Mouse (Mus musculus) embryonic facial prominence, embryonic 11.5 days (tissue): ENCODE data around the gene Depdc5. TPM values are rescaled to one million over a fixed set of nuclear protein-coding genes. Genes with fewer than 3 reads are reported as not detected.
"Not testable (repeated sequence)": the region's sequence is repeated elsewhere in the genome, so short reads cannot be mapped to it uniquely, and the experiment has no call there.

Source experiments
- ATAC-seq: fragments of 200-750 bp; cut with Nextera tagmentation; replicated peaks from 2 replicates; pipeline ENCODE4 v1.8.0; 2017; ENCODE audit warnings: low read depth; ENCODE audit not compliant: insufficient number of reproducible peaks, low FRiP score, low TSS enrichment
- DNase-seq: peaks from one replicate; pipeline ENCODE4 v3.0.0-alpha.2; 2015; ENCODE audit warnings: low spot score
- H3K27ac ChIP-seq: fragments of 300-500 bp; sonication (generic); replicated peaks from 2 replicates; pipeline ENCODE4 v1.5.1; 2014; ENCODE audit warnings: mild to moderate bottlenecking, low read depth, low read length, control low read depth
- H3K27me3 ChIP-seq: fragments of 300-500 bp; sonication (generic); 2 replicates; pipeline ENCODE4 v1.6.1; 2014; ENCODE audit warnings: mild to moderate bottlenecking, low read length, moderate library complexity, mixed read lengths; ENCODE audit not compliant: control insufficient read depth, insufficient read depth
- H3K36me3 ChIP-seq: fragments of 300-500 bp; sonication (generic); replicated peaks from 2 replicates; pipeline ENCODE4 v1.6.1; 2014; ENCODE audit warnings: low read depth, mild to moderate bottlenecking, low read length, moderate library complexity, mixed read lengths; ENCODE audit not compliant: control insufficient read depth, insufficient read depth
- H3K4me1 ChIP-seq: fragments of 300-500 bp; sonication (generic); 2 replicates; pipeline ENCODE4 v1.6.1; 2014; ENCODE audit warnings: low read length, mixed read lengths; ENCODE audit not compliant: control insufficient read depth, insufficient read depth
- H3K4me2 ChIP-seq: fragments of 300-500 bp; sonication (generic); 2 replicates; pipeline ENCODE4 v1.6.1; 2014; ENCODE audit warnings: low read depth, mild to moderate bottlenecking, control low read depth, low read length, moderate library complexity
- H3K4me3 ChIP-seq: fragments of 300-500 bp; sonication (generic); 2 replicates; pipeline ENCODE4 v1.5.1; 2014; ENCODE audit warnings: low read depth, low read length, control low read depth
- H3K9ac ChIP-seq: fragments of 300-500 bp; sonication (generic); replicated peaks from 2 replicates; pipeline ENCODE4 v1.6.1; 2014; ENCODE audit warnings: mild to moderate bottlenecking, control low read depth, low read length
- H3K9me3 ChIP-seq: fragments of 300-500 bp; sonication (generic); replicated peaks from 2 replicates; pipeline ENCODE4 v1.6.1; 2016; ENCODE audit warnings: mild to moderate bottlenecking, low read length, inconsistent platforms, mixed read lengths; ENCODE audit not compliant: control insufficient read depth
- WGBS: fragments of 180-500 bp; shearing (Covaris S2); extraction: QIAGEN DNeasy Blood & Tissue Kit; methylation state at CpG from one replicate; pipeline ENCODE4 v1.1.7; 2014; 5-methylcytosine and 5-hydroxymethylcytosine counted together
- polyA plus RNA-seq: library from polyadenylated mRNA; unstranded; fragments of >200 nt; fragmentation: Nextera tagmentation; extraction: Ambion mirVana; gene quantifications from 2 replicates; pipeline ENCODE4 v1.2.1, GENCODE M21; 2014

Depdc5 gene
- polyA plus RNA-seq, 1 experiment from 2014 or later, result 29.3 TPM

GRCm38 (mm10) chr5:33028656-33029055 is 165.2 kb downstream of the Depdc5 start:
- ATAC-seq, result no peak
- 88% methylated on average over 2 of the region's 2 CpGs for WGBS
- peaks cover 7% of the 10 kb centered on the region for H3K36me3 ChIP-seq

GRCm38 (mm10) chr5:33030425-33031175 is 167.1 kb downstream of the Depdc5 start:
- H3K9ac ChIP-seq, result no peak overlapping the region
- H3K4me2 ChIP-seq, result no peak overlapping the region
- 71% methylated on average over 4 of the region's 4 CpGs for WGBS
- H3K27ac ChIP-seq, result no peak overlapping the region
- no peak overlapping the region for H3K4me3 ChIP-seq
- H3K4me1 ChIP-seq, result no peaks in the 10 kb centered on the region
- no peaks in the 10 kb centered on the region for H3K9me3 ChIP-seq
- H3K27me3 ChIP-seq, result no peaks in the 10 kb centered on the region
- H3K36me3 ChIP-seq, result peaks cover 2% of the 10 kb centered on the region
- ATAC-seq (no peak), DNase-seq (peak; percentile 53)

More at GRCm38 (mm10) chr5:33028656-33029055, 165.2 kb downstream of the Depdc5 start:
- H3K4me2 ChIP-seq, result no peak overlapping the region
- H3K27ac ChIP-seq, result no peak overlapping the region
- no peak overlapping the region for H3K9ac ChIP-seq
- H3K4me1 ChIP-seq, result no peaks in the 10 kb centered on the region
- no peak overlapping the region for H3K4me3 ChIP-seq
- no peaks in the 10 kb centered on the region for H3K27me3 ChIP-seq
- H3K9me3 ChIP-seq, result no peaks in the 10 kb centered on the region
- no peak for DNase-seq

GRCm38 (mm10) chr5:33032036-33032773 is 168.7 kb downstream of the Depdc5 start:
- WGBS, result 86% methylated on average over 10 of the region's 10 CpGs
- no peaks in the 10 kb centered on the region for H3K27me3 ChIP-seq

GRCm38 (mm10) chr5:33033121-33033520 is 169.6 kb downstream of the Depdc5 start:
- Histone ChIP-seq H3K27ac (no peak overlapping the region), H3K9ac (no peak overlapping the region), H3K4me1 (no peaks in the 10 kb centered on the region), H3K4me3 (no peak overlapping the region), H3K9me3 (no peaks in the 10 kb centered on the region), H3K4me2 (no peak overlapping the region), H3K36me3 (peaks cover under 1% of the 10 kb centered on the region), H3K27me3 (no peaks in the 10 kb centered on the region)
- WGBS, result 5% methylated on average over 4 of the region's 4 CpGs
- DNase-seq, result peak; percentile 90
- ATAC-seq, result peak; percentile 49; the same call in 1 of the 2 replicates

More at GRCm38 (mm10) chr5:33032036-33032773, 168.7 kb downstream of the Depdc5 start:
- Histone ChIP-seq H3K4me1 (no peaks in the 10 kb centered on the region), H3K4me2 (no peak overlapping the region), H3K9me3 (no peaks in the 10 kb centered on the region), H3K36me3 (peaks cover 2% of the 10 kb centered on the region), H3K27ac (no peak overlapping the region), H3K4me3 (no peak overlapping the region), H3K9ac (no peak overlapping the region)
- DNase-seq (no peak), ATAC-seq (no peak)

DNA sequence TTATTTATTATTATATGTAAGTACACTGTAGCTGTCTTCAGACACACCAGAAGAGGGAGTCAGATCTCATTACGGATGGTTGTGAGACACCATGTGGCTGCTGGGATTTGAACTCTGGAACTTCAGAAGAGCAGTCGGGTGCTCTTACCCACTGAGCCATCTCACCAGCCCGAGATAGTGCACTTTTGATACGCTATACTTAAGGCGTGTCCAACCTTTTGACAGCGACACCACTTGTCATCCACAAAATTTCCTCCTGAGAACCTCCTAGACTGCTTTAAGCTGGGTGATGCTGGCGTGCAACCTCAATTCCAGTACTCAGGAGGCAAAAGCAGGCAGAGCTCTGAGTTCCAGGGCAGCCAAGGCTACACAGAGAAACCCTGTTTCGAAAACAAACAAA is 170.1 kb downstream of the Depdc5 start:
- 44% methylated on average over 8 of the region's 8 CpGs for WGBS
- H3K4me3 ChIP-seq, H3K4me2 ChIP-seq, H3K27me3 ChIP-seq, H3K27ac ChIP-seq, H3K9ac ChIP-seq, H3K9me3 ChIP-seq, H3K36me3 ChIP-seq, DNase-seq, H3K4me1 ChIP-seq, ATAC-seq: not testable (repeated sequence)

DNA sequence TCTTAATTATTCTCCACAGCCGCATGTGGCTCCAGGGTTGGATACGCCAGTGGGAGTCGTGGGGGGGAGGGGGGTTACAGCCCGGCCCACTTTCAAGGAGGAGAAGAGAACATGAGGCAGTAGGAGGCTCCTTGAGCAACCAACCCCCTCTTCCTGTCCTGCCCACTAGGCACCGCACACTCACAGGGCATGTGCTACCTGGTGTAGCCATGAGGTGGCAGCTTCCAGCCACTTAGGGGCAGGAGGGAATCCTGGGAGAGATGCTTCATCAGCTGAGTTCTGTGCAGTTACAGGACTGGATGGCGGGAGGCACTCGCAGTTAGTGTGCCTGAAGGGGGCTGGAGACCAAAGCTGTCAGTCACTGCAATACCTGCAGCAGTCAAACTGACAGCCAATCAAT is 170.6 kb downstream of the Depdc5 start:
- WGBS, result 17% methylated on average over 7 of the region's 7 CpGs
- Histone ChIP-seq H3K4me2 (no peak overlapping the region), H3K4me3 (no peak overlapping the region), H3K27me3 (no peaks in the 10 kb centered on the region), H3K36me3 (no peaks in the 10 kb centered on the region), H3K9ac (no peak overlapping the region), H3K9me3 (no peaks in the 10 kb centered on the region), H3K27ac (no peak overlapping the region), H3K4me1 (no peaks in the 10 kb centered on the region)
- ATAC-seq (no peak), DNase-seq (peak; percentile 25)

- WGBS, result 40% methylated on average over 3 of the region's 3 CpGs
- no peak for DNase-seq
- Histone ChIP-seq H3K27ac (no peak overlapping the region), H3K4me1 (no peaks in the 10 kb centered on the region), H3K36me3 (no peaks in the 10 kb centered on the region), H3K4me3 (no peak overlapping the region), H3K4me2 (no peak overlapping the region), H3K27me3 (no peaks in the 10 kb centered on the region), H3K9ac (no peak overlapping the region), H3K9me3 (no peaks in the 10 kb centered on the region)
- ATAC-seq, result no peak
These were observed 171.4 kb downstream of the Depdc5 start for GRCm38 (mm10) chr5:33034916-33035315.
